Mouse (Mus musculus) spleen, postnatal 10 days (tissue): ENCODE results near the gene Gfy.

ENCODE experiments used
- DNase-seq, 2 experiments: peaks; one replicate each; pipeline ENCODE4 v3.0.0; 2021 to 2022; ENCODE audit warnings: low spot score in 2 of 2

The Gfy gene

DNA sequence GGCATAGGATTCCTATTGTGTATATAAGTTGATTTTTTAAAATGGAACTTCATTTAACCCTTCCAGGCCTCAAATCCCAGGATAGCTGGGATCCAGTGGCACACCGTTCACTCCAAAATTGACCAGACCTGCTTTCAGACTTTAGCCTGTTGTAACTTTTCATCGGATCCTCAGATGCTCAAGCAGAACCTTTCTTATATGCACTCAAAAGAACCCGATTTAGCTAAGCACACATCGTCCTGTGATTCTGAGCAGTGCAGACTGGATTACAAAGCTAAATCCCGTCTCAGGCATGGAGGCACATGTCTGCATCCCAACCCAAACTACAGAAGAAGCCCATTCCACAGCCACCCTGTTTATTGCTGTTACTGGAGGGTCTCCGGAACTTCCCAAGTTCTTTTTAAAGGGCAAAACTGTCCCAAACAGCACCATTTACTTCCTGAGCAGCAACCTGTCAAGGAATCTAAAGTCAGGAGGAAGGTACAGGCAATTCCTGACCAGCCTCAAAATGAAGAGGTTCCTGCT lies 51.6 kb downstream of the Gfy start:
- DNase-seq = no peak

DNA sequence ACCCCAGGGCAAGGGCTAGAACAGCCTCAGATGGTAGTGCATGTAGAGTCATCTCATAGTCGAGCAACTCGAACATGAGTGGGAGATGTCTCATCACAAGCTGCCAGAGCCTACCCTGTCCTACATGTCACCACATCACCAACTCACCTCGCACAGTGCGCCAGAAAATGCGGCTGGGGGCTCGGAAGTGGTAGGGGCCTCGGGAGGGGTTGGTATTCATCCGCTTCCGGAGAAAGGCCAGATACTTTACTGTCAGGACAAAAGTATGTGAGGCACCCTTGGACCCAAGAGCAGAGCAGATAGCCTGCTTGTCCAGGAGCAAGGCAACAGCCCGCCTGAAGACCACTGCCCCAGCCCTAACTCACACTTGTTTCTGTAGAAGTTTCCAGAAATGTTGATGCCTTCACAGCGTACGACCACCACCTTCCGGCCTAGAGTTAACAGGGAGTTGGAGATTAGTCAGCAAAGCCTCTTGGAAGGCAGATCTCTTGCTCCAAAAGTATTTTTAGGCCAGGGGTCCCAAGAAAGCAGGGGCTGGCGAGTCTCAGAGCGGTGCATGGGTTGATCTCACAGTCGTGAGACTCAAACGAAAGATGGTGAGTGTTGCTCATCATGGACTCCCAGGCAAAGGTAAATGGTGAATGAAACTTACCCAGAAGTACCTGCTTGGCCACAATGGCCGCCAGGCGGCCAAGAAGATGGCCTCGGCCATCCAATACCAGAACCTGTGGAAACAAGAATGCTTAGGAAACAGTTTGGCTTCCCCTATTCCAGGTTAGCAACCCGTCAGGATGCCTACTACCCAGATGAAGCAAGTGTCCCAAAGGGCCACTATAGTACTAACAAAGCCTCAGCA lies 52.3 kb downstream of the Gfy start:
- DNase-seq = no peak
